ENCODE assay signal across 1 mouse cellular context in the genomic region with DNA sequence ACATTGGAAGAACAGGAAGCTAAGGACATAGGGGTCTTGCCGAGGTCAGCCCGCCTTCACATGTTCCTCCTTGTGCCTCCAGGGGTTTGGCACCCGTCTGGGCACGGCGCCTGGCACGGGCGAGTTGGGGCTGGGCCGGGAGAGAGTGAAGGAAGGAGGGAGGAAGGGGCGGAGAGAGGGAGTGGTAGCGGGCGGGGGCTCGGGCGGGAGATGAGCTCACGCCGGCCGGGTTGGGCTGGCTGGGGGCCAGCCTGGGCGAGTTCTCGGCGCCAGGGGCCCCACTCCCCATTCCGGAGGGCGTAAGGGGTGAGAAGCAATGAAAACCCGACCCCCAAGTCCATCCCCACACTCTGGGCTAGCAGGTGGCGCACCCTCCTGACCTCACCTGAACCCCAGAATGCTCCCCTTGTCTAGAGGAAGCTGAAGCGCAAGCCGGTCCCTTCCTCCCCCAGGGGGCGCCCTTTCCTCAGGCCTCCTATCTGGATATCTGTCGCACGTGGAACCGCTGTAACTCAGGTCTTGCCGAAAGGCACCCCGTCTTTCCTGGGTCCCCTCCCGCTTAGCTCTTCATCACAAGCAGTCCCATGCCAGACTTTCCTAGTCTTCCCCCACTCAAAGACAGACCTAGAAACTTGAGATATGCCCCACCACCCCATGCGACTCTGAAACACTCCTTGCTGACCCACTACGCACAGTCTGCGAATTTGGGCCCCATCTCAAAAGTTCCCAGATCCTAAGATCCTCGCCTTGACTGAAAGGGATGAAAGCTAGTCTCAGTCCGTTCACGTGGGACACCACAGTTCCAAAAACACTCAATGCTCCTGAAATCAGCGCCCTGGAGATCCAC.
A peak's percentile ranks its signal among the peaks of the same experiment; 100 is the strongest.
TF ChIP-seq lines count a peak whose summit lies in the region.

No protein-coding gene starts in this region.

TF ChIP-seq in MEL, 35 proteins besides CTCF, POLR2A, EP300 and RAD21 (continued from another document):
- TF ChIP-seq NELFE (IDR thresholded peaks at IDR 0.05; ENCODE audit: low read depth, low read length) = peak; percentile 69
- TF ChIP-seq MAX (IDR thresholded peaks at IDR 0.05; ENCODE audit: low read length) = peak; percentile 97
- TF ChIP-seq MAZ (IDR thresholded peaks at IDR 0.05; ENCODE audit: low read depth, low read length) = peak; percentile 85
- peak; percentile 24; the same call in 1 of the 2 replicates for TF ChIP-seq CHD1 (IDR thresholded peaks at IDR 0.05; ENCODE audit: low read depth, low read length)
- peak; percentile 57 for TF ChIP-seq SMC3 (IDR thresholded peaks at IDR 0.05; ENCODE audit: low read depth, low read length)
- peak; percentile 61; the same call in 1 of the 2 replicates for TF ChIP-seq MEF2A (IDR thresholded peaks at IDR 0.05; ENCODE audit: extremely low read depth, insufficient replicate concordance, low read depth, low read length, poor library complexity, severe bottlenecking)
- peak; percentile 32; the same call in 1 of the 2 replicates for TF ChIP-seq USF1 (IDR thresholded peaks at IDR 0.05; ENCODE audit: low read depth, low read length)
- TF ChIP-seq MXI1 (IDR thresholded peaks at IDR 0.05; ENCODE audit: low read depth, low read length) = peak; percentile 99
- peak; percentile 24; the same call in 1 of the 2 replicates for TF ChIP-seq MAFK (IDR thresholded peaks at IDR 0.05; ENCODE audit: borderline replicate concordance, low read depth, low read length)
- no peak for TF ChIP-seq CHD2 (IDR thresholded peaks at IDR 0.05; ENCODE audit: low read length)
- peak; percentile 98 for TF ChIP-seq BHLHE40 (IDR thresholded peaks at IDR 0.05; ENCODE audit: borderline replicate concordance, low read depth, low read length)
- no peak for TF ChIP-seq TAL1 (IDR thresholded peaks at IDR 0.05; ENCODE audit: low read length)
